Mouse (Mus musculus): Measurements from ENCODE around the gene Pom121.
A peak's percentile ranks its signal among the peaks of the same experiment; 100 is the strongest.

Gene Pom121

GRCm38 (mm10) chr5:135394004-135394823, at the start of gene Pom121:
Pom121 (minus strand) TSS chr5:135394546.
- DNase-seq (ENCODE audit: low read depth, low spot score), result peak; percentile 77

- no peak for DNase-seq (ENCODE audit: low read depth, low spot score)
Measured at GRCm38 (mm10) chr5:135442430-135442829, 48.1 kb upstream of the Pom121 start.

- no peak for DNase-seq (ENCODE audit: low read depth, low spot score)
Measured at GRCm38 (mm10) chr5:135435039-135435438, 40.7 kb upstream of the Pom121 start.

- DNase-seq (ENCODE audit: low read depth, low spot score), result peak; percentile 43
Measured at GRCm38 (mm10) chr5:135433861-135434260, 39.5 kb upstream of the Pom121 start.

DNA sequence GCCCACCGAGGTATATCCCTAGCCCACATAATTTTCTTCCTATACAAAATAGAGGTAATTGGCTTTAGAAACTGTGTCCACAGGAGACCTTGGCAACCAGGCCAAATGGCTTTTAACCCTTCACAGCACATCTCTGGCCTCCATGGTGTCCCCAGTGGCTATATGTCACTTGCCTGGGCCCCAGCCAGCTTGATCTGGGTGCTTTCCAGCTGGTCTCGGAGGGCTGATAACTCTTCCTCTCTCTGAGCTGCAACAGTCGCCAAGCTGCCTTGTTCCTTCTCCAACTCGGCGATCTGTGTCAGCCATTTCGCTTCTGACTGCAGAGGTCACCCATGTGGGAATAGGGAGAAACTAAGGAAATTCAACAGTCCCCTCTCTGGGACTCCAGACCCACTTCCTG, 36.8 kb upstream of the Pom121 start:
- DNase-seq (ENCODE audit: low read depth, low spot score), result no peak

- peak; percentile 31 for DNase-seq (ENCODE audit: low read depth, low spot score)
Measured at GRCm38 (mm10) chr5:135428786-135429185, 34.4 kb upstream of the Pom121 start.

DNA sequence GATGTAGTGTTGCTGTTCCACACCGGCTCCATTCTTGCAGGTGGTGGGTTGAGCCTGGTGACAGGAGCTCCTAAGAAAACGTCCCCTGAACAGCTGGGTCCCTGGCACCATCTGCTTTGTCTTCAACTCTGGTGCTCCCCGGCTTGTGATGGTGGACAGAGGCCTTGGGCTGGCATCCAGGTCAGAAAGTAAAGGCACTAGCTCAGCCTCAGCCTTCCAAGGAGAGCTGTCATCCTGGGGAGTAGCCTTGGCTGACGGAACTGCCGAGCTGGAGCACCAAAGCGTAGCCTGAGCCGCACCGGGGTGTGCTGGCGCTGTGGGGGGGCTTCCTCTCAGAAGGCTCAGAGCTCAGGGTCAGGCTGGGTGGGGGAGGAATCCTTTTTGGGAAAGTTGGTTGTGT, 15.9 kb upstream of the Pom121 start:
- DNase-seq (ENCODE audit: low read depth, low spot score), result no peak

- DNase-seq (ENCODE audit: low read depth, low spot score), result no peak
Measured at GRCm38 (mm10) chr5:135408114-135408513, 13.8 kb upstream of the Pom121 start.

- DNase-seq (ENCODE audit: low read depth, low spot score), result no peak
Measured at GRCm38 (mm10) chr5:135405437-135405836, 11.1 kb upstream of the Pom121 start.

GRCm38 (mm10) chr5:135404623-135405022, 10.3 kb upstream of the Pom121 start:
- DNase-seq (ENCODE audit: low read depth, low spot score), result peak; percentile 93

GRCm38 (mm10) chr5:135400244-135400643, 5.9 kb upstream of the Pom121 start:
- DNase-seq (ENCODE audit: low read depth, low spot score), result peak; percentile 79

DNA sequence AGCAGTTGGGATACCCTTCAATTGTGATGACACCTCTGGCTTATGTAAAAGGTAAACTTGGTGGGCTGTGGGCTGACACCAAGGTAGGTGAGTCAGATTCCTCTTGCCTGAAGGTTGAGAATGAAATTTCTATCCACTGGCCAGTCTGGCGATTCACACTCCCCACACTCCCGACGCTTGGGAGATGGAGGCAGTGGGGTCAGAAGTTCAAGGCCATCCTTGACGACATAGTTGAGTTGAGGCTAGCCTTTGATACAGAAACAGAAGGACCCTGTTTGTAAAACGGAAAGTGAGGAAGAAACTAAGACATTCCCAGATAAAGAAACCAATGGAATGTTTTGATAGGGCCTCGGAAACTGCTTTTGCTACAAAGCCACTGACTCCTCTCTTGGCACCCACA, 5.0 kb upstream of the Pom121 start:
- DNase-seq (ENCODE audit: low read depth, low spot score), result no peak

DNA sequence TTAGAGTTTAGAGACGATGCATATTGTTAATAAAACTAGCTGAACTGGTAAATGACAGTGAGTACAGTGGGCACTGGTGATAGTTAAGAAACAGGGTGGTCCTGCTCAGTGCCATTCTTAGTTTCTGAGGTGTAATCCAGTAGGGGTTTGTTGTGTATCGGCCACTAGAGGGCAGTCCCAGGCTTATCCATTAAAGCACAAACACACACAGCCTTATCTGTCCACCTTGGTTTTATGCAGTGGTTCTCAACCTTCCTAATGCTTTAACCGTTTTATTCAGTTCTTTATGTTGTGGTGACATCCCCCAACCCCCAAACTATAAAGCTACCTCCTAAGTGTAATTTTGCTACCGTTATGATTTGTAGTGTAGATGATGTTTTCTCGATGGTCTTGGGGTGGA, 1.5 kb upstream of the Pom121 start:
- peak; percentile 79 for DNase-seq (ENCODE audit: low read depth, low spot score)

- peak; percentile 62 for DNase-seq (ENCODE audit: low read depth, low spot score)
Measured at GRCm38 (mm10) chr5:135383771-135384170, 10.6 kb downstream of the Pom121 start.

DNA sequence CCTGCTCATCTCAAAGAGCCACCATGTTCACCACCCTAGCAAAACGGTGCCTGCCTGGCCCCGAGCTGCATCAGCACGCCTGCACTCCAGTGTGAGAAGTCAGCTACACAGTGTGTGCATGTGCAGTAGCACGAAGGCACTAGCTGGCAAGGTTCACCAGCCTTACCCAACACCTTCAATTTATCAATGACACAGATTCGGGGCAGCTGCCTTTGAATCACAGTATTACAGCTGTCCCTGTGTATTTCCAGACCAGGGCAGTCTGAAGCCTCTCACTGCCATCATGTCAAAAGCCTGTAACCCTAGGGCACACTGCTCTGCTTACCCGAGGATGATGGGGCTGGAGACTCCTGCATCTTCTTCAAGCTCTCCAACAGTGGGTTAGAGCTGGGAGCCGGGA, 11.6 kb downstream of the Pom121 start:
- no peak for DNase-seq (ENCODE audit: low read depth, low spot score)

GRCm38 (mm10) chr5:135381356-135381925, 12.9 kb downstream of the Pom121 start:
- no peak for DNase-seq (ENCODE audit: low read depth, low spot score)

DNA sequence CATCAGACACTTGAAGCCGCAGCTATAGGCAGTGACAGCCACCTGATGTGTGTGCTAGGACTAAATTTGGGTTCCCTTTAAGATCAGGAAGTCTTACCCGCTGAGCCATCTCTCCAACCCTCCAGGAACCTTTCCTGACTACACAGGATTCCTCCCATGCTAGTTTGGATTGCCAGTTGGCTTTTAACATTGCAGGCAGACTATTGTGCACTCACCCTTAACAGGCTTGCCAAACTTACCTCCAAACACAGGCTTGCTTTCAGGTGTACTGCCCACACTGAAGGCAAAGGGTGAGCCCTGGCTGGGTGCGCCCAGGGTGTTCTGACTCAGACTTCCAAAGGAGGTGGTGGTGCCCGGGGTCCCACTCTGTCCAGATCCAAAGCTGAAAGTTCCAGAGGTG, 13.7 kb downstream of the Pom121 start:
- no peak for DNase-seq (ENCODE audit: low read depth, low spot score)

DNA sequence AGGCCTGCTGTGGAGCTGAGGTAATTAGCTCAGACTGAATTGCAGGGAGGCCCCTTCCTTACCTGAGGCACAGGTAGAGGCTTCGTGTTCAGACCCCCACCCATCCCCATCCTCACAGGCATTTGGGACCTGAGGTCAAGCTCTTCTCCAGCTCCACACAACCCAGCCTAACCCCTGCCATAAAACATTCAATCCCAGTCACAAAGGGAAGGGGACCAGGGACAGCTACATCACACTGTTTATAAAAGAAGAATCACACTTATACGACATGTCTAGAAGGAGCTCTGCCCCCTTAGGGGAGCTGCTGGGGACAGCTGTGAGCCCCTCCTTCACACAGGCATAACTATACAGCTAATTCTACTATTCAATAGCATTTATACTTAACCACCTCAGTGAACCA, 18.0 kb downstream of the Pom121 start:
- no peak for DNase-seq (ENCODE audit: low read depth, low spot score)

DNA sequence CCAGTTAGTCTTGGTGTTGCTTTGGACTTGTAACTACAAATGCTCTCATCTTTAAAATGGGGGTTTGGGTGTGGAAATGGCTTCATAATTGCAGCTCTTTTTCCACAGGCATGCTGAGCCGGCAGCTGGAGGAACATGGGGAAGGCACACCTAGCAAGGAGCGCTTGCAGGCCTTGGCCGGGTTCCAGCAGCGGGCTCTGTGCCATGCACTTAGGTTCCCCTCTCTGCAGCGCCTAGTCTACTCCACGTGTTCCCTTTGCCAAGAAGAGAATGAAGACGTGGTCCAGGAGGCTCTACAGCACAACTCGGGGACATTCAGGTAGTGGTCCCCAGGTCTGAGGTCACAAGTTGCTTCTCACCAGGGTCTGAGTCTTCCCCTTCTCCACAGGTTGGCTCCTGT, 19.2 kb downstream of the Pom121 start:
- DNase-seq (ENCODE audit: low read depth, low spot score), result no peak

DNA sequence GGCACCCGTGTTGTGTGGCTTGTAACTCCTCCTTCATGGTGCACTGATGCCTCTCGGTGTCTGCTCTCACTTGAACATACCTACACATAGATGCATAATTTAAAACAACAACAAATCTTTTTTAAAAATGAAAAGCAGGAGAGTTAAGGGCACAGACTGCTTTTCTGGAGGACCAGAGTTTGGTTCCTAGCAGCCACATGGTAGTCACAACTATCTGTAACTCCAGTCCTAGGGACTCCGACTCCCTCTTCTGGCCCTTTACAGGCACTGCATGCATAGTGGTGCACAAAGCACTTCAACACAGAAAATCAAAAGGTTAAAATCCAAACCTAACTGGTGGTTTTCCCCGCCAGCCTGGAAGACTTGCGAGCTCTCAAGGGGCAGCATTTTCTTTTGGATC, 20.7 kb downstream of the Pom121 start:
- DNase-seq (ENCODE audit: low read depth, low spot score), result peak; percentile 64

DNA sequence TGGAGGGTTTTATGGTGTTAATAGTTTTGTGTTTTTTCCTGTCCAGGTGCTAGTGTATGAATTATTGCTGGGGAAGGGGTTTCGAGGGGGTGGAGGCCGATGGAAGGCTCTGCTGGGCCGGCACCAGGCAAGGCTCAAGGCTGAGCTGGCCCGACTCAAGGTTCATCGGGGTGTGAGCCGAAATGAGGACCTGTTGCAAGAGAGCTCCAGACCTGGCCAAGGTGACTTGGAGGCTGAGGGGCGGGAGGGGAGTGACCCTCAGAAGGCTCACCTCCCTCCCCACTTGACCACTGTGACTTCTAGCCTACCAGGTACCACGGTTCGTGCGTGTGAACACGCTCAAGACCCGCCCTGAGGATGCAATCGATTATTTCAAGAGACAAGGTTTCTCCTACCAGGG, 23.2 kb downstream of the Pom121 start:
- no peak for DNase-seq (ENCODE audit: low read depth, low spot score)

DNA sequence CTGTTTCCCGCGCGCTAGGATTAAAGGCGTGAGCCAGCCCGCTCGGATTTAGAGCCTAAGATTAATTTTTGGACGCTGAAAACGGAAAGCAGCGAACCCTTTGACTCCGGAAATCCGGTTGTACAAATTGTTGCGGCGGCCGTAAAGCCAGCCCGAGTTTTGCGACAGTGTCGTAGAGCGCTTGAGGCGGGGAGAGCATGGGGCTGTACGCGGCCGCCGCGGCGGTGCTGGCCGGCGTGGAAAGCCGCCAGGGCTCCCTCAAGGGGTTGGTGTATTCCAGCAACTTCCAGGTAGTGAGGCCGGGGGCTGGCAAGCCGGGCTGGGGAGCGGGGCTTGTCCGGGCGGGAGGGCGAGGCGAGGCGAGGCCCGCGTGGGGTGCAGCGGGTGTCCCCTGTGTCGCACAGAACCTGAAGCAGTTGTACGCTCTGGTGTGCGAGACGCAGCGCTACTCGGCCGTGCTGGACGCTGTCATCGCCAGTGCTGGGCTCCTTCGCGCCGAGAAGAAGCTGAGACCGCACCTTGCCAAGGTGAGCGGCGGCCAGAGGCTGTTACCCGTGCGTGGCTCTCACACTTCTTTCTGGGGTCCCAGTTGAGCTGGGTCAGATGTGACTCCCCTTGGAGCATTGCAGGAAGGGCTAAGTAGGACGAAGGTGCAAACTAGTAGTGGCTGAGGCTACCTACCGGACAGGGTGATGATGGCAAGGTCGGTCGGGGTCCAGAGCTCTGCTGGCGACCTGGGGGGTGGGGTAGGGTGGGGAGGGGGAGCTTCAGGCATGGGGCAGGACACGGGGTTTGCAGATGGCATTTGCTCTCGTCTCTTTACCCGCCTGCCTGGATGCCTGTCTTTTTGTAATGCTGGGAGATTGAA, 24.3 kb downstream of the Pom121 start, which contains the start of gene Nsun5:
Nsun5 (plus strand) TSS at position 167 of the 868 bp plus-strand sequence.
- peak; percentile 96 for DNase-seq (ENCODE audit: low read depth, low spot score)
